Mouse (Mus musculus) embryonic facial prominence, embryonic 12.5 days (tissue): ENCODE measurements at regions not wholly inside any gene's neighbourhood (a gene's known extent, or its start where the extent isn't known, plus 50 kb on each side); places are given as distances from the start of the nearest gene placed in this dataset.

Experiments
- ATAC-seq: fragments of 200-750 bp; cut with Nextera tagmentation; 2 replicates; pipeline ENCODE4 v1.8.0; 2017; ENCODE audit not compliant: insufficient number of reproducible peaks, insufficient read depth, low FRiP score, low TSS enrichment
- H3K27ac ChIP-seq: fragments of 300-500 bp; sonication (generic); 2 replicates; pipeline ENCODE4 v1.5.1; 2016; ENCODE audit warnings: mild to moderate bottlenecking
- H3K27me3 ChIP-seq: fragments of 300-500 bp; sonication (generic); 2 replicates; pipeline ENCODE4 v1.6.1; 2016; ENCODE audit warnings: mild to moderate bottlenecking, moderate library complexity
- H3K36me3 ChIP-seq: fragments of 300-500 bp; sonication (generic); 2 replicates; pipeline ENCODE4 v1.6.1; 2016; ENCODE audit warnings: mild to moderate bottlenecking
- H3K4me1 ChIP-seq: fragments of 300-500 bp; sonication (generic); 2 replicates; pipeline ENCODE4 v1.6.1; 2016
- H3K4me2 ChIP-seq: fragments of 300-500 bp; sonication (generic); replicated peaks from 2 replicates; pipeline ENCODE4 v1.6.1; 2016; ENCODE audit warnings: mild to moderate bottlenecking, moderate library complexity
- H3K4me3 ChIP-seq: fragments of 300-500 bp; sonication (generic); 2 replicates; pipeline ENCODE4 v1.5.1; 2016; ENCODE audit warnings: mild to moderate bottlenecking
- H3K9ac ChIP-seq: fragments of 300-500 bp; sonication (generic); 2 replicates; pipeline ENCODE4 v1.6.1; 2016; ENCODE audit warnings: mild to moderate bottlenecking, moderate library complexity
- H3K9me3 ChIP-seq: fragments of 300-500 bp; sonication (generic); 2 replicates; pipeline ENCODE4 v1.6.1; 2016; ENCODE audit warnings: mild to moderate bottlenecking, moderate library complexity
- WGBS: fragments of 180-500 bp; shearing (Covaris S2); methylation state at CpG from one replicate; pipeline ENCODE4 v1.1.7; 2016; 5-methylcytosine and 5-hydroxymethylcytosine counted together

DNA sequence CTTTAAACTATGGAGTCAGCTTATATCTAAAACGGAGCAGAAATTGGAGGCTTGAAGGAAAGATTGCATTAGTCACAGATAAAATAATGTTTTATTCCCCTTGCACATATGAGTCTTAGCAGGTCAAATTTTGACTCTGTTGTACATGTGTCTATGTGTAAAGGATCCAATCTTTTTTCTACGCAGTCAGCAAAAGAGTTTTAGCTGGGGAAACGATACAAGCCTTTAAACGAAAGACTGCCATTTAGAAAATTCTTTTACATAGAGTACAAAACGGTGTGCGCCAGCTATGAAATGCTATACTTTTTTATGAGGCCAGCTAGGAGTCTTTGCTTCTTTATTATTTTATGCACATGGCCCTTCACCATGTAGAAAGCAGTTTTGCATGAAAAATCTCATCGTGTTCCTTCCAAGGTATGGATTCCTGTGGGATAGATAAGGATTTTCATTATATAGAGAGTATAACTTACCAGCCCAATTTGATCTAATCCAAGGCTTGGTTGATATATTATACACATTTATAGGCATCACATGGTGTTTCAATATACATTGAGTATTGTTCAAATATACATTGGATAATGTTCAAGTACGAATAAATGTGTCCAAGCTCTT lies 116.0 kb upstream of the Thumpd2 start:
- Histone ChIP-seq H3K4me1 (no peaks in the 10 kb centered on the region), H3K27me3 (no peaks in the 10 kb centered on the region), H3K4me2 (no peak overlapping the region), H3K4me3 (no peak overlapping the region), H3K36me3 (no peaks in the 10 kb centered on the region), H3K9me3 (no peaks in the 10 kb centered on the region), H3K27ac (no peak overlapping the region), H3K9ac (no peak overlapping the region)
- WGBS = 85% methylated on average over 8 of the region's 8 CpGs
- no peak for ATAC-seq

GRCm38 (mm10) chr17:81176306-81176705 lies 111.4 kb upstream of the Thumpd2 start:
- Histone ChIP-seq H3K27me3 (no peaks in the 10 kb centered on the region), H3K36me3 (no peaks in the 10 kb centered on the region), H3K4me1 (no peaks in the 10 kb centered on the region), H3K4me3 (no peak overlapping the region), H3K27ac (no peak overlapping the region), H3K9me3 (no peaks in the 10 kb centered on the region), H3K9ac (no peak overlapping the region), H3K4me2 (no peak overlapping the region)
- ATAC-seq = no peak
- WGBS = 87% methylated on average over 3 of the region's 3 CpGs

DNA sequence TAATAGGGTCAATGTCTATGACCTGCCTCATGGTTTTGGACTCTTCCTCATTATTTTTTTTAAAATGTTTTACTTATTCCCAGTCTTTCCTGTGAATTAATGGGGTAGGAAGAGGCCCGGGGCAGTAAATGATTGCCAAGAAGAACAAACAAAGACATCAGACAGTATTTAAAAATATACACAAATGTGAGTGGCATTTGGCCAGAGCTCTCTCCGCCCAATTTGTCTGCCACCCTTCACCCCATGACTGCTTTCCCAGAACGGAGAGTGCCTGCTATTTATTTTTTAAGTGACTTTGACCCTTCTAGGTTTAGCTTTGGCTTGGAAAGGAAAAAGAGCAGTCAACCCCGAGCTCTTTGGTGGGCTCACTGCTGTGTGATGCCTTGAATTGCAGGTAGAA lies 111.0 kb upstream of the Thumpd2 start:
- Histone ChIP-seq H3K9me3 (no peaks in the 10 kb centered on the region), H3K36me3 (no peaks in the 10 kb centered on the region), H3K27ac (no peak overlapping the region), H3K4me2 (no peak overlapping the region), H3K4me1 (no peaks in the 10 kb centered on the region), H3K4me3 (no peak overlapping the region), H3K9ac (no peak overlapping the region), H3K27me3 (no peaks in the 10 kb centered on the region)
- no peak for ATAC-seq
- 57% methylated on average over 4 of the region's 4 CpGs for WGBS

DNA sequence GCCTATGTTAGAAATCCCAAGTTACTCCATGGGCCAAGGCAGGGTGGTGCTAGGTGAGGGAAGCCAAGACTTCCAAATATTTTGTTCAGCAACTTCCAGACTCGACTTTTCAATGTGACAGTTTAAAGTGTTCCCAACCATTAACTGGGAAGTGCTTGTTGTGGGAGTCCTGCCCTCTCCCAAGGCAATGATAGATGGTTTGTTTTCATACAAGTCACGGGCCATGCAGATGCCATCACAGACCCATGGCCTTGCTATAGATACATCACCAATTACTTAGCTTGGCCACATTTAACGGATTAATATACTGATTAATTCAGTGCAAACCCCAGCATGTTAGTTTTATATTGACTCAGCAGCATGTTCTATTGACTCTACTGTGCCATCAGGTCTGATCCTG lies 108.1 kb upstream of the Thumpd2 start:
- no peak for ATAC-seq
- H3K36me3 ChIP-seq = no peaks in the 10 kb centered on the region
- H3K4me1 ChIP-seq = no peaks in the 10 kb centered on the region
- no peaks in the 10 kb centered on the region for H3K27me3 ChIP-seq
- no peak overlapping the region for H3K9ac ChIP-seq
- no peak overlapping the region for H3K4me3 ChIP-seq
- no peak overlapping the region for H3K4me2 ChIP-seq
- no peak overlapping the region for H3K27ac ChIP-seq
- WGBS = 83% methylated on average over 3 of the region's 3 CpGs
- no peaks in the 10 kb centered on the region for H3K9me3 ChIP-seq

DNA sequence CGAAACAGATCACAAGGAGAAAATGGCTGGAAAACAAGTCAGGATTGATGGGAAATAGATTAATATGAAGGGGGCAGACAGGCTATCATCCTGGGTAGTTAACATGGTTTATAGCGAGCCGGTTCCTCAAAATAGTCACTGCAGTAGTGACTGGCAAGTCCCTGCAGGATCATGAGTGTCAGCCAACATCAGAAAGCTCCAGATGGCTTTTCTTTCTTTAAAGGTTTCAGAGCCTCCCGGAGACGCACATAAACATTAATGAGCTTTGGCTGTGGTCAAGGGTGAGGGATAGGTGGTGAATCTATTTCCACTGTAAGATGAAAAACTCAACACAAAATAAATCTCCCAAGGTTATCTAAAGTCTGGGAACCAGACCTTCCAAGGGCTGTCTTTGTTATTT lies 104.2 kb upstream of the Thumpd2 start:
- Histone ChIP-seq H3K9me3 (no peaks in the 10 kb centered on the region), H3K36me3 (no peaks in the 10 kb centered on the region), H3K9ac (no peak overlapping the region), H3K27ac (no peak overlapping the region), H3K4me1 (no peaks in the 10 kb centered on the region), H3K27me3 (no peaks in the 10 kb centered on the region), H3K4me3 (no peak overlapping the region), H3K4me2 (no peak overlapping the region)
- 76% methylated on average over 5 of the region's 5 CpGs for WGBS
- no peak for ATAC-seq

- no peaks in the 10 kb centered on the region for H3K27me3 ChIP-seq
- ATAC-seq = no peak
- H3K36me3 ChIP-seq = no peaks in the 10 kb centered on the region
- H3K4me3 ChIP-seq = no peak overlapping the region
- no peak overlapping the region for H3K9ac ChIP-seq
- H3K9me3 ChIP-seq = no peaks in the 10 kb centered on the region
- WGBS = 84% methylated on average over 4 of the region's 4 CpGs
- H3K27ac ChIP-seq = no peak overlapping the region
- no peak overlapping the region for H3K4me2 ChIP-seq
- no peaks in the 10 kb centered on the region for H3K4me1 ChIP-seq
These were observed 85.8 kb upstream of the Thumpd2 start for GRCm38 (mm10) chr17:81150730-81151129.

DNA sequence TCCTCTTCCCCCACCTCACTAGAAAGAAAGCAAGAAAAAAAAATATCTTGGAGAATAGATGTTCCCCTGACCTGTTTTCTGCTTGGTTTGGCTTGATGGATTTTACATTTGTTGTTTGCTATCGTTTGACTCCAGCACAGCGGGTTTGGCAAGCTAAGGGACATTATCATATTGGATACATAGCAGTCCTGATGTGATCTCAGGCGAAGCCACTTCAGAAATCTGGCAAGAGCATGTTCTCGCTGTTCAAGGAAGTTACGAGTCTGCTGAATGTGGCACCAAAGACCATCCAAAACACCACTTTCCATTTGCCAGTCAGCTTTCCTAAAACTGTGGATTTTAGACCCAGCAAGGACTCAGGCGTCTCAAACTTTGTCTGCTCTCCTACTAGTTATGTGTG lies 69.8 kb upstream of the Thumpd2 start:
- H3K9ac ChIP-seq = no peak overlapping the region
- ATAC-seq = no peak
- H3K4me2 ChIP-seq = no peak overlapping the region
- H3K27me3 ChIP-seq = no peaks in the 10 kb centered on the region
- no peaks in the 10 kb centered on the region for H3K9me3 ChIP-seq
- no peaks in the 10 kb centered on the region for H3K36me3 ChIP-seq
- H3K27ac ChIP-seq = no peak overlapping the region
- H3K4me3 ChIP-seq = no peak overlapping the region
- WGBS = 88% methylated on average over 6 of the region's 6 CpGs
- no peaks in the 10 kb centered on the region for H3K4me1 ChIP-seq

DNA sequence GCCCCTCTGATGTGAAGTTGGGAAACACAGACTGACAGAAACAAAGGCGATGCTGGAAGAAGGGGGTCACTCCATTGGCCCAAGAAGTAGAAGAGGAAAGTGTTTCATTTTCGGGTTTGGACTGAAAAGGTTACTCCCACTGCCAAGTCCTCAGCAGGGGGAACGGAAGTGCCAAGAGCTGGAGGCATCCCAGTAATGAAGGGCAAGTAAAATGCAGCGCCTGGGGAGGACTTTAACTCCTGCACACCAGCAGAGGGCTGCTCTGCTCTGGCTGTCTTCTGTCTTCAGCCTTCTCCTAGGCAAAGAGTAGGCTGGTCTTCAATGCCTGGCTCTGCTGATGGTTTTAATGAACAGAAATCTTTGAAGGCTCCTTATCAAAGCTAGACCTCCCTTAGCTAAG lies 68.3 kb upstream of the Thumpd2 start:
- ATAC-seq = no peak
- 56% methylated on average over 4 of the region's 4 CpGs for WGBS
- H3K4me2 ChIP-seq = no peak overlapping the region
- H3K4me1 ChIP-seq = no peaks in the 10 kb centered on the region
- no peak overlapping the region for H3K27ac ChIP-seq
- H3K27me3 ChIP-seq = no peaks in the 10 kb centered on the region
- H3K36me3 ChIP-seq = no peaks in the 10 kb centered on the region
- no peak overlapping the region for H3K9ac ChIP-seq
- no peaks in the 10 kb centered on the region for H3K9me3 ChIP-seq
- no peak overlapping the region for H3K4me3 ChIP-seq
